ENCODE assay signal across 17 mouse cellular contexts in the genomic region with DNA sequence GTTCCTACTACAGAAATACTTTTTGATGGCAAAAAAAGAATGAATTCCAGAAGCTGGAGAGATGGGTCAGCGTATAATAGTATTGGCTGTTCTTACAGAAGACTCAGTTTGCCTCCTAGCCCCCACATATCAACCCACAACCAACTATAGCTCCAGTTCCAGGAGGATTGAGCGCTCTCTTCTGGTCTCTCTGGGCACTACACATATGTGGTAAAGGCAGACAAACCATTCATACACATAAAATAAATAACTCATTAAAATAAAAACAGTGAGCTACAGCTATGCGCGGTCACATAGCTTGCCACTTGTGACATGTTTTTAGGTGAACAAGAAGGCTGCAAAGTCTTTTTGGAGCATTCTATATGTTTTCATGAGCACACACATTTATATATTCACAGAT.
A peak's percentile ranks its signal among the peaks of the same experiment; 100 is the strongest.
DNase-seq lines count a peak whose midpoint lies in the region; ATAC-seq and TF ChIP-seq lines count a peak whose summit lies in the region.
"Had no signal": no experiment of that assay in that cellular context is flagged by ENCODE, and none has a peak within 500 bp of the region (broad histone marks: within the 10 kb centered on the region; RNA-seq: fewer than 3 reads in every experiment).

No protein-coding gene starts in this region.

- no peaks in the 10 kb centered on the region for H3K79me2 ChIP-seq in CH12.LX (replicated peaks; ENCODE audit: control insufficient read depth, extremely low read depth, insufficient read depth, poor library complexity, severe bottlenecking)

- H3K9me3 ChIP-seq in intestine, embryonic 14.5 days (ENCODE audit: control insufficient read depth, low read length): no peaks in the 10 kb centered on the region
- no peaks in the 10 kb centered on the region for H3K9me3 ChIP-seq in intestine, embryonic 15.5 days
- no peaks in the 10 kb centered on the region for H3K9me3 ChIP-seq in liver, postnatal 0 days (ENCODE audit: low read length)
- H3K9me3 ChIP-seq in liver, embryonic 12.5 days (replicated peaks): no peaks in the 10 kb centered on the region
- H3K9me3 ChIP-seq in CH12.LX (replicated peaks; ENCODE audit: low read length): no peaks in the 10 kb centered on the region
- no peaks in the 10 kb centered on the region for H3K9me3 ChIP-seq in midbrain, embryonic 13.5 days
- H3K9me3 ChIP-seq: embryonic facial prominence, embryonic 12.5 days had no signal

- no peak overlapping the region for H3K27ac ChIP-seq in intestine, embryonic 14.5 days (ENCODE audit: low read depth)
- H3K27ac ChIP-seq in intestine, embryonic 15.5 days: no peak overlapping the region
- H3K27ac ChIP-seq in liver, postnatal 0 days (ENCODE audit: low read depth): no peak overlapping the region
- H3K27ac ChIP-seq in liver, embryonic 12.5 days: no peak overlapping the region
- no peak overlapping the region for H3K27ac ChIP-seq in CH12.LX (ENCODE audit: insufficient read depth, low read depth)
- H3K27ac ChIP-seq in midbrain, embryonic 13.5 days: no peak overlapping the region
- H3K27ac ChIP-seq: embryonic facial prominence, embryonic 12.5 days; macrophage had no signal

- peak; percentile 37 for DNase-seq in intestine, embryonic 14.5 days (ENCODE audit: low spot score)
- no peak for DNase-seq in liver, postnatal 0 days
- DNase-seq in CH12.LX (ENCODE audit: extremely low read depth): peak; percentile 27
- DNase-seq: adrenal gland, postnatal 14 days; cerebellum, adult 18-20 months; cerebellum, postnatal 36 days; liver; midbrain, embryonic 14.5 days; thymus, postnatal 25 days had no signal

- no peak for ATAC-seq in intestine, embryonic 14.5 days (replicated peaks; ENCODE audit: low FRiP score, low TSS enrichment, low read depth)
- no peak for ATAC-seq in intestine, embryonic 15.5 days
- ATAC-seq in liver, postnatal 0 days: no peak
- ATAC-seq in liver, embryonic 12.5 days: no peak
- ATAC-seq in common myeloid progenitor, adult 5-6 weeks (replicated peaks; ENCODE audit: low read depth, poor library complexity, severe bottlenecking): 0 out of 2 replicates have a peak, but pooled peaks have one; percentile 32
- ATAC-seq in midbrain, embryonic 13.5 days: no peak
- ATAC-seq: forebrain, embryonic 16.5 days had no signal

- peak; percentile 50 for TF ChIP-seq RAD21 in CH12.LX (IDR thresholded peaks at IDR 0.05; ENCODE audit: low read depth, low read length)

- H3K4me2 ChIP-seq in intestine, embryonic 14.5 days (ENCODE audit: low read length): no peak overlapping the region
- no peak overlapping the region for H3K4me2 ChIP-seq in intestine, embryonic 15.5 days (replicated peaks)
- H3K4me2 ChIP-seq in liver, postnatal 0 days (ENCODE audit: low read depth, low read length): no peak overlapping the region
- H3K4me2 ChIP-seq in liver, embryonic 12.5 days: no peak overlapping the region
- H3K4me2 ChIP-seq in CH12.LX (ENCODE audit: insufficient read depth, low read depth, poor library complexity, severe bottlenecking): no peak overlapping the region
- H3K4me2 ChIP-seq in midbrain, embryonic 13.5 days (replicated peaks): no peak overlapping the region
- H3K4me2 ChIP-seq: embryonic facial prominence, embryonic 12.5 days; heart, embryonic 11.5 days had no signal

- H3K4me1 ChIP-seq in intestine, embryonic 14.5 days (replicated peaks; ENCODE audit: control insufficient read depth, insufficient read depth, low read length): no peaks in the 10 kb centered on the region
- no peaks in the 10 kb centered on the region for H3K4me1 ChIP-seq in intestine, embryonic 15.5 days (replicated peaks)
- no peaks in the 10 kb centered on the region for H3K4me1 ChIP-seq in liver, postnatal 0 days (ENCODE audit: insufficient read depth)
- no peaks in the 10 kb centered on the region for H3K4me1 ChIP-seq in liver, embryonic 12.5 days
- H3K4me1 ChIP-seq in CH12.LX (ENCODE audit: control insufficient read depth in 1 of 2, insufficient read depth in 2 of 2): peaks cover 0 to 6% of the 10 kb centered on the region in 2 experiments; a peak in 2 of 4 replicates
- H3K4me1 ChIP-seq in midbrain, embryonic 13.5 days (replicated peaks): no peaks in the 10 kb centered on the region
- H3K4me1 ChIP-seq: embryonic facial prominence, embryonic 12.5 days had no signal

- no peak overlapping the region for H3K9ac ChIP-seq in intestine, embryonic 14.5 days (ENCODE audit: low read length)
- no peak overlapping the region for H3K9ac ChIP-seq in intestine, embryonic 15.5 days
- no peak overlapping the region for H3K9ac ChIP-seq in liver, postnatal 0 days (replicated peaks)
- no peak overlapping the region for H3K9ac ChIP-seq in liver, embryonic 12.5 days
- H3K9ac ChIP-seq in CH12.LX (ENCODE audit: insufficient read depth, low read depth): no peak overlapping the region
- no peak overlapping the region for H3K9ac ChIP-seq in midbrain, embryonic 13.5 days (replicated peaks)
- H3K9ac ChIP-seq: embryonic facial prominence, embryonic 12.5 days had no signal

- H3K27me3 ChIP-seq in intestine, embryonic 14.5 days (replicated peaks; ENCODE audit: control insufficient read depth, insufficient read depth, low read length): no peaks in the 10 kb centered on the region
- H3K27me3 ChIP-seq in intestine, embryonic 15.5 days (replicated peaks): no peaks in the 10 kb centered on the region
- no peaks in the 10 kb centered on the region for H3K27me3 ChIP-seq in liver, postnatal 0 days (ENCODE audit: insufficient read depth, low read length)
- no peaks in the 10 kb centered on the region for H3K27me3 ChIP-seq in liver, embryonic 12.5 days (replicated peaks)
- H3K27me3 ChIP-seq in CH12.LX (replicated peaks): no peaks in the 10 kb centered on the region
- H3K27me3 ChIP-seq in midbrain, embryonic 13.5 days: no peaks in the 10 kb centered on the region
- H3K27me3 ChIP-seq: embryonic facial prominence, embryonic 12.5 days had no signal

- dilution Hi-C loops in CH12.LX (cut with MboI; ENCODE audit: extremely low pct_ligation_motif_present, extremely low pct_unique_long_range_greater_than_20kb, low sequenced_read_pairs): no loop called here

- no peaks in the 10 kb centered on the region for H3K36me3 ChIP-seq in intestine, embryonic 14.5 days (ENCODE audit: control insufficient read depth, insufficient read depth, low read length)
- H3K36me3 ChIP-seq in intestine, embryonic 15.5 days: no peaks in the 10 kb centered on the region
- no peaks in the 10 kb centered on the region for H3K36me3 ChIP-seq in liver, postnatal 0 days (replicated peaks; ENCODE audit: insufficient read depth, low read length)
- H3K36me3 ChIP-seq in liver, embryonic 12.5 days: no peaks in the 10 kb centered on the region
- no peaks in the 10 kb centered on the region for H3K36me3 ChIP-seq in CH12.LX (replicated peaks in 1 of 2; ENCODE audit: control insufficient read depth in 1 of 2, insufficient read depth in 1 of 2, low read length in 1 of 2)
- H3K36me3 ChIP-seq in midbrain, embryonic 13.5 days: no peaks in the 10 kb centered on the region

- no peak for TF ChIP-seq EP300 in liver, postnatal 0 days (IDR thresholded peaks at IDR 0.05; ENCODE audit: low read depth)
- TF ChIP-seq EP300 in CH12.LX (IDR thresholded peaks at IDR 0.05; ENCODE audit: low read length): no peak

- TF ChIP-seq CTCF in liver, postnatal 0 days (IDR thresholded peaks at IDR 0.05; ENCODE audit: low read depth): peak; percentile 10; the same call in 1 of the 2 replicates
- TF ChIP-seq CTCF in CH12.LX (conservative IDR thresholded peaks at IDR 0.05 in 1 of 2, IDR thresholded peaks at IDR 0.05 in 1 of 2; ENCODE audit: low read depth in 2 of 2, low read length in 2 of 2): peak; percentile 16 to 57

- WGBS in intestine, embryonic 14.5 days: 74% methylated on average over 4 of the region's 4 CpGs
- WGBS in intestine, embryonic 15.5 days: 70% methylated on average over 4 of the region's 4 CpGs
- WGBS in liver, postnatal 0 days (ENCODE audit: insufficient replicate concordance): 56% methylated on average over 4 of the region's 4 CpGs
- WGBS in liver, embryonic 12.5 days (ENCODE audit: insufficient replicate concordance): 52% methylated on average over 4 of the region's 4 CpGs
- 73% methylated on average over 4 of the region's 4 CpGs for WGBS in midbrain, embryonic 13.5 days

- H3K4me3 ChIP-seq in intestine, embryonic 14.5 days (ENCODE audit: low read depth, low read length): no peak overlapping the region
- no peak overlapping the region for H3K4me3 ChIP-seq in intestine, embryonic 15.5 days (replicated peaks)
- no peak overlapping the region for H3K4me3 ChIP-seq in liver, postnatal 0 days (ENCODE audit: low read depth, low read length)
- H3K4me3 ChIP-seq in liver, embryonic 12.5 days: no peak overlapping the region
- no peak overlapping the region for H3K4me3 ChIP-seq in CH12.LX (replicated peaks in 1 of 3; ENCODE audit: low read depth in 2 of 3, low read length in 2 of 3, poor library complexity in 1 of 3)
- no peak overlapping the region for H3K4me3 ChIP-seq in midbrain, embryonic 13.5 days (replicated peaks)
- H3K4me3 ChIP-seq: embryonic facial prominence, embryonic 12.5 days had no signal

- in situ Hi-C loops in CH12.LX (cut with MboI; ENCODE audit: low pct_ligation_motif_present, low pct_unique_long_range_greater_than_20kb, low sequenced_read_pairs): no loop called here

- TF ChIP-seq POLR2A in CH12.LX (IDR thresholded peaks at IDR 0.05; ENCODE audit: low read depth, low read length): no peak

TF ChIP-seq in CH12.LX, 34 proteins besides CTCF, POLR2A, EP300 and RAD21:
- TF ChIP-seq ZNF384 (IDR thresholded peaks at IDR 0.05; ENCODE audit: low read depth, low read length) (no peak), SMC3 (IDR thresholded peaks at IDR 0.05; ENCODE audit: low read depth, low read length) (peak; percentile 44), HCFC1 (IDR thresholded peaks at IDR 0.05; ENCODE audit: low read depth, low read length) (no peak), UBTF (IDR thresholded peaks at IDR 0.05; ENCODE audit: low read depth, low read length) (no peak), KAT2A (IDR thresholded peaks at IDR 0.05; ENCODE audit: insufficient replicate concordance, low read length) (no peak), GABPA (IDR thresholded peaks at IDR 0.05; ENCODE audit: insufficient replicate concordance, low read depth, low read length) (no peak)
TF ChIP-seq in CH12.LX: peak in this region for 1.
